Mouse (Mus musculus): Measurements from ENCODE around the gene D1Ertd622e.

DNA sequence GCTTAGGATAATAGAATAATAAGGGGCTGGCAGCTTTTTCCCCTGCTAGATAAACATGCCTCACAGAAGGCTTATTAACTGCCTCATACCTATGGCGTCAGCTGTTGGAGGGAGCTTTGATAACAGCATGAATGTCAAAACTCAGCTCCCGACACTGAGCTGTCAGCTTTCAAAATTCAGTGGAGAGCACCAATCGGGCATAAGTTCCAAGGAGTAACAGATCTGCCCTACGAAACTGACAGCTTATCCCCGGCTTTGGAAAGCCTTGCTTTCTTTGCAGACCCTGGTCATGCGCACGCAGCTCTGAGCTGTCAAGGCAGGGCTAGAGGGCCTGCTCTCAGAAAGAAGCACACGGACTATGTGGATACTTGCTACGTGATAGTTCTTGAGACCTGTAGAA is 91.1 kb downstream of the D1Ertd622e start:
- TF ChIP-seq CTCF (IDR thresholded peaks at IDR 0.05; ENCODE audit: low read depth) (no peak), EP300 (IDR thresholded peaks at IDR 0.05; ENCODE audit: low read depth) (no peak)

All from liver, embryonic 14.5 days (tissue).